Mouse (Mus musculus) erythroblast, embryonic 14.5 days (primary cell): ENCODE results near the gene Fsd1l.

Experiments
- GATA1 ChIP-seq: IDR thresholded peaks from 2 replicates; pipeline ENCODE4 v1.6.1; 2012; ENCODE audit warnings: low read length, inconsistent platforms, mixed read lengths
- TAL1 ChIP-seq: IDR thresholded peaks from 3 replicates; pipeline ENCODE4 v1.6.1; 2012; ENCODE audit warnings: low read length, inconsistent platforms, mixed read lengths

DNA sequence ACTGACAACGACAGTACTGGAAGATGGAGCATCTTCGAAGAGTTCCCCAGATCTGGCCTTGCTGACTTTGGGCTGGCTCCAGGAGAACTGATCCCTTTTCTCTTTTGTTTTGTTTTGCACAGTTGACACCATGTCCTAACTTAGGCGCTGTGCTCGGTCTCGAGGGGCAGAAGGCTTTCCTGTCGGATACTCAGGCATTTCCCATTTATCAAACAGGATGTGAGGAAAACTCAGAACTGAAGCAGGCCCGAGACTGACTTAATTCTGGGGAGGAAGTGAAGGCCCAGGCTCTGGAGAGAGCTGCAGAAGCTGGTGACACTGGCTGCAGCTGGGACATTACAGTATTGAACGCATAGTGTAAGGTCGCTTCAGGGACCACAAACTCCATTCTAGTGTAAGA is 38.9 kb upstream of the Fsd1l start:
- TF ChIP-seq GATA1 (no peak), TAL1 (no peak)
